ENCODE assay signal across 7 mouse cellular contexts in the genomic region with DNA sequence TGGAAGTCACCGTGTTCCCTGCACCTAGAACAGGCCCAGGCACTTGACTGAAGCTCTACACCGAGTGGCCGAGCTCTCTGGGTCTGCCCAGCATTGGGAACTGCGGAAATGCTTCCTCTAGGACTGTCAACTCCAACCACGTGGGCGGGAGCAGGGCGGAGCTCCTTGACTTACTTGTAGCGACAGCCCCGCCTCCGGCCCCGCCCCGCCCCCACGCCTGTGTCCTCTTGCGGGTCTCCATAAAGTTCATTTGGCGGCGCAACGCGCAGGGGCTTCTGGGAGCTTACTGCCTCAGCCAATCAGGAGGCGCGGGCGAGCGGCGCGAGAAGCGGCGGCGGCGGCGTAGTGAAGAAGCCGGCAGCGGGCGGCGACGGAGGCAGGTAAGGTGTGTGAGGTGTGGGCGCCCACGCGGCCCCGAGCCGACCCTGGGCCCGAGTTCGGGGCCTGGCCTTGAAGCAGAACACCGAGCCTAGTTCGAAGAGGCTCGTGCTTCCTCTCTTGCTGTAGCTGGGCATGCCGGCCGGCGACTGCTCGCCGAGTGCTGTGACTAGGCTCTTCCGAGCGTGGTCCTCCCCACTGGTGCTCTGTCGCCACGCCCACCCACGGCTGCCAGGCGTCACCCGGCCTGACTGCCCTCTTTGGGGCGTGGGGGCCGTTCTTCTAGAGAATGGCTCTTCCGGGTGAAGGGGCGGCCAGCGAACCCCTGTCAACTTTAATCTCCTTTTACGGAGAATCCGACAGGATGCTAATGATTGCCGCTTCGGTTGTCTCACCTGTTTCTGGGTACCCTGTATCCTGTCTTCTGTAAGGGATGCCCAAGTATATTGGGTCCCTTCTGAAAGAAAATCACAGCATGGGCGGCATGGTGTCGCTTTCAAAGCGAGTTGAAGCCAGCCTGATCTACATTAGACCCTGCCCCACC. TPM values are rescaled to one million over a fixed set of nuclear protein-coding genes. Genes with fewer than 3 reads are reported as not detected.
DNase-seq lines count a peak whose midpoint lies in the region; ATAC-seq lines count a peak whose summit lies in the region.

A gene (plus strand): TSS at position 313 of the 922 bp plus-strand sequence.

- 0 out of 2 replicates have a peak within 1 kb of the TSS, but pooled peaks have one; percentile 46 for H3K27ac ChIP-seq in embryonic facial prominence, embryonic 12.5 days
- H3K27ac ChIP-seq in limb, embryonic 11.5 days (replicated peaks; ENCODE audit: low read depth, low read length) = 0 out of 2 replicates have a peak within 1 kb of the TSS, but pooled peaks have one; percentile 16
- H3K27ac ChIP-seq in midbrain, embryonic 14.5 days (replicated peaks; ENCODE audit: low read depth, low read length) = peak within 1 kb of the TSS; percentile 77

- ATAC-seq in embryonic facial prominence, embryonic 12.5 days (ENCODE audit: insufficient number of reproducible peaks, insufficient read depth, low FRiP score, low TSS enrichment) = peak; percentile 91
- peak; percentile 97 for ATAC-seq in limb, embryonic 11.5 days (ENCODE audit: insufficient number of reproducible peaks, low FRiP score, low TSS enrichment, low read depth)
- ATAC-seq in midbrain, embryonic 14.5 days (ENCODE audit: low FRiP score, low TSS enrichment) = peak; percentile 97

- under 1% methylated on average over 68 of the region's 68 CpGs for WGBS in embryonic facial prominence, embryonic 12.5 days
- WGBS in limb, embryonic 11.5 days = under 1% methylated on average over 68 of the region's 68 CpGs
- WGBS in midbrain, embryonic 14.5 days = under 1% methylated on average over 68 of the region's 68 CpGs

- peak within 1 kb of the TSS; percentile 84 for H3K4me3 ChIP-seq in embryonic facial prominence, embryonic 12.5 days
- H3K4me3 ChIP-seq in limb, embryonic 11.5 days (ENCODE audit: low read depth, low read length) = peak within 1 kb of the TSS; percentile 81
- H3K4me3 ChIP-seq in midbrain, embryonic 14.5 days (replicated peaks; ENCODE audit: low read depth, low read length) = peak within 1 kb of the TSS; percentile 82

- H3K4me1 ChIP-seq in embryonic facial prominence, embryonic 12.5 days = peaks cover 14% of the 10 kb centered on the region; the same call in 1 of the 2 replicates
- H3K4me1 ChIP-seq in limb, embryonic 11.5 days (ENCODE audit: control insufficient read depth, insufficient read depth, low read length) = peaks cover 5% of the 10 kb centered on the region; the same call in 1 of the 2 replicates
- peaks cover 14% of the 10 kb centered on the region for H3K4me1 ChIP-seq in midbrain, embryonic 14.5 days (ENCODE audit: control insufficient read depth, insufficient read depth, low read length)

- H3K4me2 ChIP-seq in embryonic facial prominence, embryonic 12.5 days (replicated peaks) = peak within 1 kb of the TSS; percentile 91
- peak within 1 kb of the TSS; percentile 88 for H3K4me2 ChIP-seq in limb, embryonic 11.5 days (ENCODE audit: low read depth, severe bottlenecking)
- peak within 1 kb of the TSS; percentile 81 for H3K4me2 ChIP-seq in midbrain, embryonic 14.5 days (ENCODE audit: low read length)

- no peaks in the 10 kb centered on the region for H3K36me3 ChIP-seq in embryonic facial prominence, embryonic 12.5 days
- H3K36me3 ChIP-seq in limb, embryonic 11.5 days (ENCODE audit: control insufficient read depth, insufficient read depth, low read length) = no peaks in the 10 kb centered on the region
- H3K36me3 ChIP-seq in midbrain, embryonic 14.5 days (ENCODE audit: control insufficient read depth, insufficient read depth, low read length) = no peaks in the 10 kb centered on the region

- no peaks in the 10 kb centered on the region for H3K9me3 ChIP-seq in embryonic facial prominence, embryonic 12.5 days
- H3K9me3 ChIP-seq in limb, embryonic 11.5 days (ENCODE audit: control insufficient read depth, low read length) = no peaks in the 10 kb centered on the region
- no peaks in the 10 kb centered on the region for H3K9me3 ChIP-seq in midbrain, embryonic 14.5 days (ENCODE audit: control insufficient read depth, low read length)

- H3K9ac ChIP-seq in embryonic facial prominence, embryonic 12.5 days = peak within 1 kb of the TSS; percentile 77
- H3K9ac ChIP-seq in limb, embryonic 11.5 days (ENCODE audit: low read length) = peak within 1 kb of the TSS; percentile 76
- H3K9ac ChIP-seq in midbrain, embryonic 14.5 days (replicated peaks; ENCODE audit: low read length) = peak within 1 kb of the TSS; percentile 76

- DNase-seq in adrenal gland, postnatal 25 days = peak; percentile 99
- peak; percentile 100 for DNase-seq in heart, adult 11 months
- peak; percentile 99 for DNase-seq in kidney, adult 18-20 months
- peak; percentile 99 for DNase-seq in limb, embryonic 11.5 days (ENCODE audit: low spot score)
- DNase-seq in midbrain, embryonic 14.5 days = peak; percentile 99
- DNase-seq in spleen, adult 18-20 months = peak; percentile 93 to 95

- H3K27me3 ChIP-seq in embryonic facial prominence, embryonic 12.5 days = no peaks in the 10 kb centered on the region
- H3K27me3 ChIP-seq in limb, embryonic 11.5 days (ENCODE audit: control insufficient read depth, insufficient read depth, low read length) = no peaks in the 10 kb centered on the region
- no peaks in the 10 kb centered on the region for H3K27me3 ChIP-seq in midbrain, embryonic 14.5 days (ENCODE audit: control insufficient read depth, insufficient read depth, low read length)

RNA-seq across cellular contexts. Expression of the gene that starts here (rescaled TPM):
- total RNA-seq in adrenal gland, postnatal 25 days (2021) = 16.1 and 21.9 TPM in 2 replicates
- 110 TPM in 2 replicates for polyA plus RNA-seq in embryonic facial prominence, embryonic 12.5 days (2016; fragmentation: Nextera tagmentation; extraction: Ambion mirVana)
- 128 and 135 TPM in 2 replicates for polyA plus RNA-seq in limb, embryonic 11.5 days (2014; fragmentation: Nextera tagmentation; extraction: Ambion mirVana)
- polyA plus RNA-seq in midbrain, embryonic 14.5 days (2014; fragmentation: Nextera tagmentation; extraction: Ambion mirVana) = 58.5 and 75.4 TPM in 2 replicates

Comparison
In these comparisons a context has a peak if more than half of its experiments do, and no peak if none do; other contexts are left out.
1. Peak in every context shown above with its lines: DNase-seq, ATAC-seq, H3K4me3 ChIP-seq and H3K27ac ChIP-seq.
2. H3K27ac ChIP-seq: peak in every context shown above with its lines; median percentile 77 in midbrain, embryonic 14.5 days; 46 in embryonic facial prominence, embryonic 12.5 days; 16 in limb, embryonic 11.5 days.